Mouse (Mus musculus): ENCODE measurements around the gene Kntc1. TPM values are rescaled to one million over a fixed set of nuclear protein-coding genes. Genes with fewer than 3 reads are reported as not detected.

Kntc1 gene
- polyA plus RNA-seq, 1 experiment from 2014 or later = 12.9 TPM

- 85% methylated on average over 4 of the region's 4 CpGs for WGBS
- Histone ChIP-seq H3K27ac (ENCODE audit: low read depth, low read length) (no peak overlapping the region), H3K4me3 (ENCODE audit: low read depth, low read length) (no peak overlapping the region), H3K27me3 (replicated peaks; ENCODE audit: control insufficient read depth, insufficient read depth, low read length) (no peaks in the 10 kb centered on the region), H3K9ac (ENCODE audit: low read length) (no peak overlapping the region), H3K9me3 (replicated peaks; ENCODE audit: control insufficient read depth, low read length) (no peaks in the 10 kb centered on the region), H3K4me1 (ENCODE audit: control insufficient read depth, insufficient read depth, low read length) (no peaks in the 10 kb centered on the region), H3K4me2 (ENCODE audit: low read length) (no peak overlapping the region), H3K36me3 (ENCODE audit: control insufficient read depth, insufficient read depth, low read length) (no peaks in the 10 kb centered on the region)
- DNase-seq (ENCODE audit: low spot score) = no peak
- no peak for ATAC-seq
These were observed 120.1 kb downstream of the Kntc1 start for GRCm38 (mm10) chr5:123869615-123870014.

Other genes with a start within 250 kb of the Kntc1 start
- 1.6 and 2.3 TPM in 2 replicates for gene B3gnt4, start 239.3 kb upstream of the Kntc1 start, polyA plus RNA-seq (2014; fragmentation: Nextera tagmentation; extraction: Ambion mirVana)
- 133 and 137 TPM in 2 replicates for gene Diablo, start 225.5 kb upstream of the Kntc1 start, polyA plus RNA-seq (2014; fragmentation: Nextera tagmentation; extraction: Ambion mirVana)
- 2.1 and 2.3 TPM in 2 replicates for gene Gm49027, start 224.2 kb upstream of the Kntc1 start, polyA plus RNA-seq (2014; fragmentation: Nextera tagmentation; extraction: Ambion mirVana)
- gene Vps33a, start 176.7 kb upstream of the Kntc1 start, polyA plus RNA-seq (2014; fragmentation: Nextera tagmentation; extraction: Ambion mirVana) = 43.3 and 51.2 TPM in 2 replicates
- gene Clip1, start 65.1 kb upstream of the Kntc1 start, polyA plus RNA-seq (2014; fragmentation: Nextera tagmentation; extraction: Ambion mirVana) = 45.9 and 55.6 TPM in 2 replicates
- gene Zcchc8, start 28.6 kb upstream of the Kntc1 start, polyA plus RNA-seq (2014; fragmentation: Nextera tagmentation; extraction: Ambion mirVana) = 70.3 and 79.8 TPM in 2 replicates
- 126 and 143 TPM in 2 replicates for gene Rsrc2, start 302 bp upstream of the Kntc1 start, polyA plus RNA-seq (2014; fragmentation: Nextera tagmentation; extraction: Ambion mirVana)
- gene Hcar2, start 115.8 kb downstream of the Kntc1 start, polyA plus RNA-seq (2014; fragmentation: Nextera tagmentation; extraction: Ambion mirVana) = not detected in 2 replicates
- gene Hcar1, start 130.3 kb downstream of the Kntc1 start, polyA plus RNA-seq (2014; fragmentation: Nextera tagmentation; extraction: Ambion mirVana) = 0.17 and 0.27 TPM in 2 replicates
- 95.3 and 127 TPM in 2 replicates for gene Denr, start 157.5 kb downstream of the Kntc1 start, polyA plus RNA-seq (2014; fragmentation: Nextera tagmentation; extraction: Ambion mirVana)
- gene Gm43518, start 177.7 kb downstream of the Kntc1 start, polyA plus RNA-seq (2014; fragmentation: Nextera tagmentation; extraction: Ambion mirVana) = 0.70 and 0.88 TPM in 2 replicates
- gene Ccdc62, start 181.0 kb downstream of the Kntc1 start, polyA plus RNA-seq (2014; fragmentation: Nextera tagmentation; extraction: Ambion mirVana) = 4.3 and 5.3 TPM in 2 replicates
- gene Hip1r, start 223.9 kb downstream of the Kntc1 start, polyA plus RNA-seq (2014; fragmentation: Nextera tagmentation; extraction: Ambion mirVana) = 12.4 and 27.1 TPM in 2 replicates

Data from forebrain, embryonic 14.5 days (tissue).